18 mouse cellular contexts compared by ENCODE assay signal in genomic region chr5:81405582-81406143, GRCm38 (mm10).
"Had no signal": no experiment of that assay in that cellular context is flagged by ENCODE, and none has a peak within 500 bp of the region (broad histone marks: within the 10 kb centered on the region; RNA-seq: fewer than 3 reads in every experiment).

No protein-coding gene starts in this region.

- H3K27me3 ChIP-seq: kidney, embryonic 15.5 days; liver, embryonic 13.5 days; neural tube, embryonic 13.5 days; stomach, embryonic 15.5 days had no signal

- H3K36me3 ChIP-seq: kidney, embryonic 15.5 days; liver, embryonic 13.5 days; neural tube, embryonic 13.5 days; stomach, embryonic 15.5 days had no signal

- H3K27ac ChIP-seq: kidney, embryonic 15.5 days; left cerebral cortex, adult 2 months; liver, embryonic 13.5 days; neural tube, embryonic 13.5 days; stomach, embryonic 15.5 days had no signal

- H3K9me3 ChIP-seq: kidney, embryonic 15.5 days; liver, embryonic 13.5 days; neural tube, embryonic 13.5 days; stomach, embryonic 15.5 days had no signal

- H3K4me2 ChIP-seq: kidney, embryonic 15.5 days; liver, embryonic 13.5 days; neural tube, embryonic 13.5 days; stomach, embryonic 15.5 days had no signal

- H3K4me3 ChIP-seq: kidney, embryonic 15.5 days; left cerebral cortex, adult 2 months; liver, embryonic 13.5 days; myocyte; neural tube, embryonic 13.5 days; stomach, embryonic 15.5 days had no signal

- H3K4me1 ChIP-seq: kidney, embryonic 15.5 days; liver, embryonic 13.5 days; neural tube, embryonic 13.5 days; stomach, embryonic 15.5 days had no signal

- DNase-seq: kidney, adult 8-10 months; kidney, postnatal 10 days; kidney, postnatal 36 days; layer of hippocampus, postnatal 36 days; liver, embryonic 13.5 days; lung, adult 2 months; lung, postnatal 14 days; lung, postnatal 4 days; midbrain, embryonic 14.5 days; retina, postnatal 1 day; right cerebral cortex, postnatal 25 days; spleen, adult 18-20 months; thymus, postnatal 36 days had no signal

- H3K9ac ChIP-seq: kidney, embryonic 15.5 days; liver, embryonic 13.5 days; neural tube, embryonic 13.5 days; stomach, embryonic 15.5 days had no signal
